Mouse (Mus musculus): ENCODE measurements around the gene Olfr148. TPM values are rescaled to one million over a fixed set of nuclear protein-coding genes. Genes with fewer than 3 reads are reported as not detected.

Gene Olfr148
- polyA plus RNA-seq (2015; fragmentation: Nextera tagmentation; extraction: Ambion mirVana) = not detected in 2 replicates

- Histone ChIP-seq H3K9ac (no peak within 1 kb of the TSS), H3K4me2 (no peak within 1 kb of the TSS), H3K4me1 (replicated peaks) (no peaks in the 10 kb centered on the region), H3K4me3 (no peak within 1 kb of the TSS), H3K9me3 (replicated peaks) (no peaks in the 10 kb centered on the region), H3K36me3 (no peaks in the 10 kb centered on the region), H3K27ac (no peak within 1 kb of the TSS), H3K27me3 (no peaks in the 10 kb centered on the region)
- 66% methylated on average over 3 of the region's 3 CpGs for WGBS
- no peak for ATAC-seq (replicated peaks; ENCODE audit: insufficient number of reproducible peaks, insufficient read depth, low FRiP score, low read depth)
Observed at GRCm38 (mm10) chr9:39610355-39610754, at the start of gene Olfr148. Olfr148 (plus strand) TSS chr9:39610655.

- Histone ChIP-seq H3K27me3 (no peaks in the 10 kb centered on the region), H3K27ac (no peak within 1 kb of the TSS), H3K9me3 (replicated peaks) (no peaks in the 10 kb centered on the region), H3K36me3 (no peaks in the 10 kb centered on the region), H3K4me2 (no peak within 1 kb of the TSS), H3K4me1 (replicated peaks) (no peaks in the 10 kb centered on the region), H3K9ac (no peak within 1 kb of the TSS), H3K4me3 (no peak within 1 kb of the TSS)
- ATAC-seq (replicated peaks; ENCODE audit: insufficient number of reproducible peaks, insufficient read depth, low FRiP score, low read depth) = no peak
- WGBS = 67% methylated on average over 3 of the region's 3 CpGs
Observed at GRCm38 (mm10) chr9:39575469-39575868, 35.0 kb upstream of the Olfr148 start, which contains the start of gene Olfr959. Olfr959 (minus strand) TSS chr9:39575569.

DNA sequence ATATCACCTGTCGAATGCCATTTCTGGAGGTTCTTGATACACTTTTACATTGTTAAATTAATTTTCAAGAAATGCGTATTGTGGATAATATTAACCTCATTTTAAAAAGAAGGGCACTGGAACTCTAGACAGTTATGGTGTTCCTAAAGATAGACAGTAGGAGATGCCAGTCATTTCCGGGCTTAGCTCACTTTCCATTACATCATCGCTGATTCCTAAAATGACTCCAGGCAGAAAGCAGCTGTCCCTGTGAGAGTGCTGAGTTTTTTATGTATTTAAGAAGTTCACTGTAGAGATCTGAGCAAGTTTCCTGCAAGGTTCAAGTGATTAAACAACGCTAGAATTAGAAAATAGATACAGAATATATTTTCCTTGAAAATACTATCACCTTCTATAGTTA, 33.4 kb upstream of the Olfr148 start:
- H3K36me3 ChIP-seq = no peaks in the 10 kb centered on the region
- H3K9ac ChIP-seq = no peak overlapping the region
- no peaks in the 10 kb centered on the region for H3K4me1 ChIP-seq (replicated peaks)
- H3K4me2 ChIP-seq = no peak overlapping the region
- H3K9me3 ChIP-seq (replicated peaks) = no peaks in the 10 kb centered on the region
- H3K27ac ChIP-seq = no peak overlapping the region
- H3K4me3 ChIP-seq = no peak overlapping the region
- WGBS = 51% methylated on average over 5 of the region's 5 CpGs
- no peaks in the 10 kb centered on the region for H3K27me3 ChIP-seq
- ATAC-seq (replicated peaks; ENCODE audit: insufficient number of reproducible peaks, insufficient read depth, low FRiP score, low read depth) = no peak

GRCm38 (mm10) chr9:39602536-39603332, 7.7 kb upstream of the Olfr148 start:
- Histone ChIP-seq H3K27ac (peak overlapping the region; percentile 9; the same call in 1 of the 2 replicates), H3K27me3 (no peaks in the 10 kb centered on the region), H3K4me2 (peak overlapping the region; percentile 70), H3K9me3 (replicated peaks) (no peaks in the 10 kb centered on the region), H3K4me1 (replicated peaks) (peaks cover 3% of the 10 kb centered on the region; the same call in 1 of the 2 replicates), H3K9ac (peak overlapping the region; percentile 36; the same call in 1 of the 2 replicates), H3K36me3 (no peaks in the 10 kb centered on the region), H3K4me3 (peak overlapping the region; percentile 53)
- ATAC-seq (replicated peaks; ENCODE audit: insufficient number of reproducible peaks, insufficient read depth, low FRiP score, low read depth) = no peak
- WGBS = 1% methylated on average over 19 of the region's 19 CpGs

DNA sequence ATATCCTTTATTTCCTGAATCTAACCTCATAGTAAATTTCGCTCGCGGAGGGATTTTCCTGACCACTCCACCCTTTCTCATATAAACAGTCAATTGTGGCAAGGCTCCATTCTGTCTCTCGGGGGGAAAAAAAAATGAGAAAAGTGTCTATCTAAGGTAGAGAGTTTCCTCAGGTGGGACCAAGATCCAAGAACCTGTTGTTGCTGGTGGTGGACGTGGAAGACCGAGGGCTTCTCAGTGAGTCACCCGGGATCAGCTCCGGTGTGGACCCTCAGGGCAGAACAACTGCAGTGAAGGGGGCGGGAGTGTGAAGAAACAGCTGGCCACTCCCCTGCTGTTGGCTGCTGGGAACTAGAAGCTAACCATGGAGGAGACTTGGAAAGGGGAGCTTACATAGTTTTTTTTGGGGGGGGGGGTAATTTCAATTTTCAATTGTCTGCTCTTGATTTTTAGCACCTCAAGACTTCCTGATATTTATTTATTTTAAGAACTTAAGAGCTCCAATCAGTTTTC, 7.1 kb upstream of the Olfr148 start:
- no peaks in the 10 kb centered on the region for H3K36me3 ChIP-seq
- no peaks in the 10 kb centered on the region for H3K27me3 ChIP-seq
- H3K4me2 ChIP-seq = peak overlapping the region; percentile 70
- peak overlapping the region; percentile 53 for H3K4me3 ChIP-seq
- H3K9ac ChIP-seq = peak overlapping the region; percentile 36
- no peak for ATAC-seq (replicated peaks; ENCODE audit: insufficient number of reproducible peaks, insufficient read depth, low FRiP score, low read depth)
- H3K27ac ChIP-seq = peak overlapping the region; percentile 9; the same call in 1 of the 2 replicates
- no peaks in the 10 kb centered on the region for H3K9me3 ChIP-seq (replicated peaks)
- H3K4me1 ChIP-seq (replicated peaks) = peaks cover 3% of the 10 kb centered on the region; the same call in 1 of the 2 replicates
- WGBS = 3% methylated on average over 9 of the region's 9 CpGs

DNA sequence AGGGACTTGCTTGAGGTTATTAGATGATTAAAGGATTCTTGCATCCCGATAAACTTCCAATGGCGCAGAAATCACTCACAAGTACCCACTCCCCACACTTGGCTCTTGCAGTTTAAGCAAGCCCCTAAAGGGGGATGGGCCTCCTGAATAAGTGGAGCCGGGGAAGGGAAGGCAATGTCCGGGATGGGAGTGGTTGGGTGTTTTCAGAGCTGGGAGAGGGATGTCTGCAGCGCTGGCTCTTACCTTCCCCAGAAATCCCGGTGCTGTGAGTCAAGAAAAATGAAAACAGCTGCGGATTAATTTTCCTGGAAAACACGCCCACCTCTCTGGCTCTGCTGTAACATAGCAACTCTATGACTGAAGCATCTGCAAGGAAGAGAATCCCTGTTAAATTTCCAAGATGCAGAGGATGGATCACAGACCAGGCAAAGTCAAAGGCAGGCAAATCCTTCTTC, 6.4 kb upstream of the Olfr148 start, which contains the start of gene AW551984:
TSS of gene AW551984 (minus strand) at position 405 of the 455 bp plus-strand sequence.
- no peaks in the 10 kb centered on the region for H3K36me3 ChIP-seq
- no peaks in the 10 kb centered on the region for H3K9me3 ChIP-seq (replicated peaks)
- H3K9ac ChIP-seq = peak within 1 kb of the TSS; percentile 36
- H3K27ac ChIP-seq = 0 out of 2 replicates have a peak within 1 kb of the TSS, but pooled peaks have one; percentile 9
- ATAC-seq (replicated peaks; ENCODE audit: insufficient number of reproducible peaks, insufficient read depth, low FRiP score, low read depth) = no peak
- WGBS = 2% methylated on average over 8 of the region's 8 CpGs
- peaks cover 3% of the 10 kb centered on the region; the same call in 1 of the 2 replicates for H3K4me1 ChIP-seq (replicated peaks)
- H3K4me2 ChIP-seq = peak within 1 kb of the TSS; percentile 70
- no peaks in the 10 kb centered on the region for H3K27me3 ChIP-seq
- peak within 1 kb of the TSS; percentile 53 for H3K4me3 ChIP-seq

- no peak for ATAC-seq (replicated peaks; ENCODE audit: insufficient number of reproducible peaks, insufficient read depth, low FRiP score, low read depth)
Observed at GRCm38 (mm10) chr9:39608497-39608896, 2.0 kb upstream of the Olfr148 start.

GRCm38 (mm10) chr9:39611953-39612352, 1.5 kb downstream of the Olfr148 start:
- Histone ChIP-seq H3K9ac (no peak overlapping the region), H3K4me3 (no peak overlapping the region), H3K4me2 (no peak overlapping the region), H3K27me3 (no peaks in the 10 kb centered on the region), H3K36me3 (no peaks in the 10 kb centered on the region), H3K9me3 (replicated peaks) (no peaks in the 10 kb centered on the region), H3K4me1 (replicated peaks) (no peaks in the 10 kb centered on the region), H3K27ac (no peak overlapping the region)
- ATAC-seq (replicated peaks; ENCODE audit: insufficient number of reproducible peaks, insufficient read depth, low FRiP score, low read depth) = no peak
- WGBS = 36% methylated on average over 1 of the region's 1 CpGs

More at GRCm38 (mm10) chr9:39608497-39608896, 2.0 kb upstream of the Olfr148 start:
- H3K4me3 ChIP-seq = no peak overlapping the region
- H3K36me3 ChIP-seq = no peaks in the 10 kb centered on the region
- peaks cover 3% of the 10 kb centered on the region; the same call in 1 of the 2 replicates for H3K4me1 ChIP-seq (replicated peaks)
- H3K9ac ChIP-seq = no peak overlapping the region
- no peaks in the 10 kb centered on the region for H3K9me3 ChIP-seq (replicated peaks)
- no peak overlapping the region for H3K27ac ChIP-seq
- H3K27me3 ChIP-seq = no peaks in the 10 kb centered on the region
- H3K4me2 ChIP-seq = no peak overlapping the region

- H3K9ac ChIP-seq = no peak within 1 kb of the TSS
- ATAC-seq (replicated peaks; ENCODE audit: insufficient number of reproducible peaks, insufficient read depth, low FRiP score, low read depth) = no peak
- no peaks in the 10 kb centered on the region for H3K9me3 ChIP-seq (replicated peaks)
- H3K27me3 ChIP-seq = no peaks in the 10 kb centered on the region
- H3K4me1 ChIP-seq (replicated peaks) = no peaks in the 10 kb centered on the region
- no peak within 1 kb of the TSS for H3K4me3 ChIP-seq
- H3K27ac ChIP-seq = no peak within 1 kb of the TSS
- WGBS = 60% methylated on average over 1 of the region's 1 CpGs
- H3K4me2 ChIP-seq = no peak within 1 kb of the TSS
- H3K36me3 ChIP-seq = no peaks in the 10 kb centered on the region
Observed at GRCm38 (mm10) chr9:39621073-39621472, 10.6 kb downstream of the Olfr148 start, which contains the start of gene Olfr960. Olfr960 (plus strand) TSS chr9:39621373.

- no peak for ATAC-seq (replicated peaks; ENCODE audit: insufficient number of reproducible peaks, insufficient read depth, low FRiP score, low read depth)
- Histone ChIP-seq H3K4me2 (no peak overlapping the region), H3K36me3 (no peaks in the 10 kb centered on the region), H3K27ac (no peak overlapping the region), H3K9me3 (replicated peaks) (no peaks in the 10 kb centered on the region), H3K9ac (no peak overlapping the region), H3K4me3 (no peak overlapping the region), H3K27me3 (no peaks in the 10 kb centered on the region), H3K4me1 (replicated peaks) (no peaks in the 10 kb centered on the region)
- 84% methylated on average over 3 of the region's 3 CpGs for WGBS
Observed at GRCm38 (mm10) chr9:39623783-39624182, 13.3 kb downstream of the Olfr148 start.

- no peaks in the 10 kb centered on the region for H3K4me1 ChIP-seq (replicated peaks)
- no peak for ATAC-seq (replicated peaks; ENCODE audit: insufficient number of reproducible peaks, insufficient read depth, low FRiP score, low read depth)
- no peak overlapping the region for H3K9ac ChIP-seq
- H3K27ac ChIP-seq = no peak overlapping the region
- no peaks in the 10 kb centered on the region for H3K9me3 ChIP-seq (replicated peaks)
- no peak overlapping the region for H3K4me3 ChIP-seq
- H3K4me2 ChIP-seq = no peak overlapping the region
- H3K27me3 ChIP-seq = no peaks in the 10 kb centered on the region
- WGBS = 49% methylated on average over 2 of the region's 2 CpGs
- H3K36me3 ChIP-seq = no peaks in the 10 kb centered on the region
Observed at GRCm38 (mm10) chr9:39624711-39625110, 14.3 kb downstream of the Olfr148 start.

Data from heart, embryonic 15.5 days (tissue).